Mouse (Mus musculus): ENCODE results near the gene 4930595M18Rik.

4930595M18Rik gene

GRCm38 (mm10) chrX:81458021-81458420 is at the start of gene 4930595M18Rik:
TSS of gene 4930595M18Rik (minus strand) at chrX:81458121.
- in situ Hi-C loops (cut with MboI, MseI), result no loop called here

- in situ Hi-C loops (cut with MboI, MseI), result no loop called here
These were observed 14.6 kb upstream of the 4930595M18Rik start for GRCm38 (mm10) chrX:81472500-81472899.
